Mouse (Mus musculus) cortical plate, adult 2 months (tissue): Measurements from ENCODE around the gene Szrd1.

Source experiments
- CTCF ChIP-seq: fragments of 200-500 bp; IDR thresholded peaks from 2 replicates; pipeline ENCODE4 v1.5.1; 2011; ENCODE audit warnings: mild to moderate bottlenecking, control low read depth, low read length; ENCODE audit not compliant: insufficient read depth; ENCODE audit errors: extremely low read depth
- POLR2A ChIP-seq: fragments of 200-500 bp; IDR thresholded peaks from 2 replicates; pipeline ENCODE4 v1.6.1; 2011; ENCODE audit warnings: mild to moderate bottlenecking, low read length, control low read depth; ENCODE audit not compliant: insufficient read depth; ENCODE audit errors: extremely low read depth

- TF ChIP-seq CTCF (no peak), POLR2A (no peak)
These were observed 32.9 kb downstream of the Szrd1 start for GRCm38 (mm10) chr4:141106526-141107183.
